Mouse (Mus musculus) lung, adult 2 months (tissue): ENCODE measurements around the gene Serpina3k. TPM values are rescaled to one million over a fixed set of nuclear protein-coding genes. Genes with fewer than 3 reads are reported as not detected.
"Not testable (repeated sequence)": the region's sequence is repeated elsewhere in the genome, so short reads cannot be mapped to it uniquely, and the experiment has no call there.

Source experiments
- DNase-seq: peaks from one replicate; pipeline ENCODE4 v3.0.0; 2022
- H3K4me1 ChIP-seq: fragments of 200-500 bp; 2 replicates; pipeline ENCODE4 v1.6.1; 2011; ENCODE audit warnings: low read length; ENCODE audit not compliant: control insufficient read depth, insufficient read depth
- H3K4me3 ChIP-seq: fragments of 200-500 bp; replicated peaks from 2 replicates; pipeline ENCODE3; 2011; ENCODE audit warnings: low read depth, mild to moderate bottlenecking, control low read depth, low read length; ENCODE audit errors: extremely low read depth
- CTCF ChIP-seq: fragments of 200-500 bp; IDR thresholded peaks from 2 replicates; pipeline ENCODE4 v1.5.1; 2011; ENCODE audit warnings: mild to moderate bottlenecking, low read length, control low read depth; ENCODE audit not compliant: insufficient read depth
- POLR2A ChIP-seq: fragments of 200-500 bp; IDR thresholded peaks from 2 replicates; pipeline ENCODE4 v1.6.1; 2011; ENCODE audit warnings: low read depth, mild to moderate bottlenecking, control low read depth, low read length, borderline replicate concordance; ENCODE audit errors: extremely low read depth
- WGBS: fragments of 180-500 bp; shearing (Covaris S2); methylation state at CpG from one replicate; pipeline ENCODE4 v1.1.7; 2018; 5-methylcytosine and 5-hydroxymethylcytosine counted together
- polyA plus RNA-seq: library from polyadenylated mRNA; depleted of rRNA; stranded (reverse); fragments of >200 nt; gene quantifications from 2 replicates; pipeline ENCODE4 v1.2.3, GENCODE M21; 2012; rRNA removed

The Serpina3k gene
- 0.65 and 2.9 TPM in 2 replicates for polyA plus RNA-seq

DNA sequence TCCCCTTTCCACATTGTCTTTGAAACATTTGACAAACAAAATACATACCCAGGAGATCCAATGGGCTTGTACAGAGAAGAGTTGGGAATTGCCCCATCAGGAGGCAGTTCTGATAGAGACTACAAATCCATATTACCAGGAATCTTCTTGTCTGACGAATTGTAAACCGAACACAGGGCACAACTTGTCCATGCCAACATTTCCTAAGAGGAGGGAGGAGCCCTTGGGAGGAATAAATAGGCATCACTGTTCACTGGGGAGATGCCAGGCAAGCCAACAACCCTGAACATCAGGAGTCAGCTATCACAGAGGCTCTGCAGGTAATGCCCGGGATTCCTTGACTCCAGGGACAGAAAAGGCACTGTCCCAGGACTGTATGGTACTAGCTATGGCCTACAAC is at the start of gene Serpina3k, which contains the start of gene Serpina3m:
Serpina3k (plus strand) TSS at position 261 of the 400 bp plus-strand sequence.
Serpina3m (plus strand) TSS at position 261 of the 400 bp plus-strand sequence.
- not testable (repeated sequence) for H3K4me1 ChIP-seq, DNase-seq, H3K4me3 ChIP-seq
- WGBS = 74% methylated on average over 3 of the region's 3 CpGs

DNA sequence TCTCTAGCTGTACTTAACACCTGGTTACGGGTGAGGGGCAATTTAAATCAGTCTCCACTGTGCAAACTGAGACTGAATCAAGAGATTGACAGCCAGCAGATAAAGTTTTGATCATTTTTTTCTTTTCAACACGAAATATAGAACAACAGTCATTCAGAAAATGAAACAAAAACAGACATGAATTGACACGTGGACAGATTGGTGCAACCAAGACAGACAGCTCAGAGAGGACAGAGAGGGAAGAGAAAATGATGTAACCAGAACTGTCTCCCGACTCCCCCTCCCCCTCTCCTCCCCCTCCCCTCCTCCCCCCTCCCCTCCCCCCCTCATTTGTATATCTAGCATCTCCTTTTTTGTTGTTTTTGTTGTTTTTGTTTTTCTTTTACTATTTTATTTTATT is 48.4 kb upstream of the Serpina3k start:
- WGBS = 29% methylated on average over 4 of the region's 4 CpGs
- TF ChIP-seq POLR2A (no peak), CTCF (no peak)
- H3K4me3 ChIP-seq = no peak overlapping the region

DNA sequence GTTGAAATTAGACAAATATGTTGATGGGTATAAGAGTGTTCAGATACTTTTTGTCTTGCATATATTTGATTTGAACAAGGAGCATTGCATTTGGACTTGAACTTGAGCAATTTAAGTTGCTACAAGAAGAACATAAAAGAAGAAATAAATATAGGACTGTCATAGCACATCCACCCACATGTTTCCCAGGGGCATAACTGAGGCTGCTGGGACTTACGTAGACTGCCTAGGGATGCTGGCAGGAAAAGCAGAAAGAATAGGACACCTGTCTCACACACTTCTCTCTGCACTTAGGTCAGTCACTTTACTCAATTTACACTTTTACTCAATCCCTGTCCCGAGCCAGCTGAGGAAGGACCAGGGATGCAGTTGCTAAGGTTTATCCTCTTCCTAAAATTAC is 44.3 kb upstream of the Serpina3k start:
- 83% methylated on average over 2 of the region's 2 CpGs for WGBS
- TF ChIP-seq CTCF = no peak
- TF ChIP-seq POLR2A = no peak
- no peak for DNase-seq
- Histone ChIP-seq H3K4me3 (no peak overlapping the region), H3K4me1 (no peaks in the 10 kb centered on the region)

More for the DNA sequence above, 48.4 kb upstream of the Serpina3k start:
- no peak for DNase-seq
- H3K4me1 ChIP-seq = no peaks in the 10 kb centered on the region

DNA sequence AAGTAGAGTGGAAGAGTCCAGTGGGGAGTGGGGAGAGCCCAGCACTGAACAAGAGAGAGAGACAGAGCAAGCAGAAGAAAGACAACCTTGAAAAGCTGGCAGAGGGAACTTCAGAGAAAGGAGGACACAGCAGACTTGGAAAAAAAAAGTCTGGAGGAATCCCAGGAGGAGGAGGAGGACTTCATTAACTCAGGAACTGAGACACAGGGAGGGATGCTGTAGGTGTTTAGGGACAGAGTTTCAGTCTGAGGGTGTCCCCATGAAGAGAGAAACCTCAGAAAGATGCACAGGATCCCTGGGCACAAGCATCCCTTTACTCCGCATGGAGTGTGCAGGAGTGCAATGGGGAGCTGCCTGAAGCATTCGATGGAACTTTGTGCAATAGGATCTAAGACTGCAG is 40.2 kb upstream of the Serpina3k start:
- DNase-seq = no peak
- Histone ChIP-seq H3K4me3 (no peak overlapping the region), H3K4me1 (no peaks in the 10 kb centered on the region)
- WGBS = 94% methylated on average over 2 of the region's 2 CpGs
- TF ChIP-seq POLR2A (no peak), CTCF (no peak)

DNA sequence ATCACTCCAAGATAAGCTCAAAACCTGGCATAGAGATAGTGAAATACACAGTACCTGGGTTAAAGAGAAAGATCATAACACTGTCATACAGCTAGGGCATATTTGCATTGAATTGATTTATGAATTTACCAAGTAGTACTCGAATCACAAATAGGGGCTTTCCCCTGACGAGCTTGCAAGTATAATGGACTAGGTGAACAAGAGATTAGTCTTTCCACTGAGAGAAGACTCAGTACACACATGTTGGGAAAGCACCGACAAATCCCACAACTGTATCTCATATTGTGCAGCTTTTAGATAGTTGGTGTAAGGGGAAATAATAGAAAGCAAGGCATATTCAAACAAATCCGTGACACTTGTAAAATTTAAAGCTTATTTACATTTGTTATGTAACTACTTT is 32.3 kb upstream of the Serpina3k start:
- H3K4me1 ChIP-seq = no peaks in the 10 kb centered on the region
- WGBS = 75% methylated on average over 4 of the region's 4 CpGs
- no peak overlapping the region for H3K4me3 ChIP-seq
- DNase-seq = no peak
- TF ChIP-seq CTCF (no peak), POLR2A (no peak)

DNA sequence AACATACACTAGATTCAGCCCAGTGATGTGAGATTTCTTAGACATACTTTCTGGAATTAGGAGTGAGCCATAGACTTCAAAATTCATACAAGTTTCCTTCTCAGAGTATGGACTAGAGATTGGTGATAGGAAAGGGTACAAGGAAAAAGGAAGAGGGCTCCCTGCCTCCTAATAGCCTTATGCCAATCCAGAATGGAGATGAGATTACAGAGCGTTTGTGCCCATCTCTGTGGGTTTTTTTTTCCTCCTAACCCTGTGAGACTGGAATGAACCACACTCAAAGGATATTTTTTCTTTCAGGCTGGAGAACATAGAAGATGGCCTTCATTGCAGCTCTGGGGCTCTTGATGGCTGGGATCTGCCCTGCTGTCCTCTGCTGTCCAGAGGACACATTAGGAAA is 24.0 kb upstream of the Serpina3k start, which contains the start of gene Serpina3j:
Serpina3j (plus strand) TSS at position 301 of the 400 bp plus-strand sequence.
- DNase-seq = no peak
- no peak for TF ChIP-seq POLR2A
- no peak for TF ChIP-seq CTCF
- WGBS = 79% methylated on average over 1 of the region's 1 CpGs
- no peaks in the 10 kb centered on the region for H3K4me1 ChIP-seq
- H3K4me3 ChIP-seq = no peak within 1 kb of the TSS

DNA sequence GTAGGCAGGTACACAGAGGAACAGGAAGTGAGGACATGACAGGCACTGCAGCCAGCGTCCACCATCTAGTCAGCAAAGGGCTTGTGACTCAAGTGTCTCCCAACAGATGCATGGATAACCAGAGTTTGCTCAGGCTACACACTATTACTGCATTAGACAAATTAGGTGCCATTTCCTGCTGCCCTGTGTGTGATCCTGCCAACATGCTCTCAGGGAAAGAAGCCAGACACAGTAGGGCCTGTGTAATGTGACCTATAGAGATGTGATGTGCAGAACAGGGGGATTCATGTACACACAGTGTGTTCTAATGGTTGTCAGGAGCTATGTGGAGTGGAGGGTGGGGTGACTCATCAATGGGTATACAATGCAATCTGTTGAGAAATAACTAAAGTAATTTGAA is 15.8 kb upstream of the Serpina3k start:
- no peak overlapping the region for H3K4me3 ChIP-seq
- 32% methylated on average over 1 of the region's 1 CpGs for WGBS
- TF ChIP-seq CTCF = no peak
- TF ChIP-seq POLR2A = no peak
- no peak for DNase-seq
- no peaks in the 10 kb centered on the region for H3K4me1 ChIP-seq

DNA sequence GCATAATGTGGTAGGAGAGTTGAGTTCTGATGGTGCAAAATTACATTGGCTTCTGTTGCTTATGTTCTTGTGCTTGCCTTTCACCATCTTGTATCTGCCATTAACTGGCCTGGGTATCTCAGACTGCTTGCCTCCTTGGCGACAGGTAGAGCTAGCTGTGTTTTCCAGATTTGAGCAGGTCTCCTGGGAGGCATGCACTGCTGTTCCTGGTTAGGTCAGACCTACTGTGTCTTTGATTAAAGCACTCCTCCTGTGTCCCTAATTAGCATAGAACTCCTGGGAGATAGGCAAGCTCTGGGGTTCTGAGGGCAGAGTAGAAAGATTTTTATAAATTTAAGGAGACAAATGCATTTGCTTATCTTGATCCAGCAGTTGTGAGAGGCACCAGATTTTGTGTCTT is 6.6 kb upstream of the Serpina3k start:
- no peaks in the 10 kb centered on the region for H3K4me1 ChIP-seq
- no peak overlapping the region for H3K4me3 ChIP-seq
- 53% methylated on average over 1 of the region's 1 CpGs for WGBS
- DNase-seq = no peak
- TF ChIP-seq POLR2A = no peak
- no peak for TF ChIP-seq CTCF

DNA sequence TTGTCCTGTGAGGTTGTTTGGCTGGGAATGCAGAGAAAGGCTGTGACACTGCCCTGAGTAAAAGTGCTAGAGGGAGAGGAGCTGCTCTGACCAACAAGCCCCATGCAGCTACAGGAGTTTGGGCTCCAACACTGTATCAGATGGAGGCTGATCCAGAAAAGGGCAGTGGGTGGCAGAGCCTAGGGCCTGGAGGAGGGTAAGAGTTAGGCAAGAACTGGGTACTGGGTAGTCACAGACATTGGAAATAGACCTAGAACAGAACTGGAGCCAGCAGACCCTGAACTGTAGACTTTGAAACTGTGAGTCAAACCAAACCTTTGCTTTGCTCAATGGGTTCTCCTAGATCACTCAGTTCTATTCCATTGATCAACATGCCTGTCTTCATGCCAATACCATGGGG is 1.4 kb upstream of the Serpina3k start:
- not testable (repeated sequence) for H3K4me3 ChIP-seq

DNA sequence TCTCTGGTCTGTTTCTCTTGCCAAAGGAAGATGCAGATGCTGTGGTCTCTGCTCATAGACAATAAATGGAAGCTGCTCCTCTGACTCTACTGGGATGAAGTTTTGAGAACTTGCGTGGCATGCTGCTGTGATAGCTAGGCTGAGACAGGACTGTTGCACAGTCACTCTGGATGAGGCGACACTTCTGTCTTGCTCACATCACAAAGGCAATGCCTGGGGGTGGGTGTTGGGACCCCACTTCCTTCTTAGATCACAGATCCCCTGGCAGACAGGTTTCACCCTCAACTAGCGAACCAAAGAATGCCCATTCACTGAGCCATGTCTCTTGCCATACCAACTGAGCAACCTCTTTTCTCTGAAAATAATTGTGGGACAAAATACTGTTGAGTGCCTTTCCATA is 419 bp downstream of the Serpina3k start:
- TF ChIP-seq POLR2A = no peak
- TF ChIP-seq CTCF = no peak
- 83% methylated on average over 3 of the region's 3 CpGs for WGBS
- DNase-seq = no peak
- no peaks in the 10 kb centered on the region for H3K4me1 ChIP-seq
- H3K4me3 ChIP-seq = no peak overlapping the region

More for the DNA sequence above, 1.4 kb upstream of the Serpina3k start:
- not testable (repeated sequence) for H3K4me1 ChIP-seq, DNase-seq

DNA sequence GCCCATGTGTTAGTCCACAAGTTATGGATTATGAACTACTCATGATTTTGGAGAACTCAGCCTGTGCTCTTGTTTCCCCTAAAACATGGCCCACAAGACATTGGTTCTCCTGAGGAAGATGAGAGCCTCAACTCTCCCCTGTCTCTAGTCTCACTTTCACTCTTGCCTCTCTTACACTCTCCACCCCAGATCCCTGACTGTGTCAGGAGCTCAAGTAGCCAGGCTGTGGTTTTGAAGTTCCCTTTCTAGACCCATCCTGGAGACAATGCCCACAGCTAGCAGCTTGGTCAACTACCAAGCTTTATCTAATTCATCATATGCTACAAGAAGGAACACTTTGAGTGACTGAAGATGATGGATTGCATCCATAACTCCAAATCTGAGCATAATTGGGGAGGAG is 4.2 kb downstream of the Serpina3k start:
- not testable (repeated sequence) for DNase-seq, H3K4me3 ChIP-seq, H3K4me1 ChIP-seq
